Mouse (Mus musculus) bone marrow macrophage, adult 2 months (primary cell): Measurements from ENCODE around the gene Zmat3.

Experiments
- CTCF ChIP-seq: IDR thresholded peaks from 2 replicates; pipeline ENCODE4 v1.5.1; 2012; ENCODE audit warnings: low read depth, mild to moderate bottlenecking, low read length, moderate library complexity
- POLR2A ChIP-seq: IDR thresholded peaks from 2 replicates; pipeline ENCODE4 v1.6.1; 2012; ENCODE audit warnings: mild to moderate bottlenecking, low read depth, low read length, borderline replicate concordance

DNA sequence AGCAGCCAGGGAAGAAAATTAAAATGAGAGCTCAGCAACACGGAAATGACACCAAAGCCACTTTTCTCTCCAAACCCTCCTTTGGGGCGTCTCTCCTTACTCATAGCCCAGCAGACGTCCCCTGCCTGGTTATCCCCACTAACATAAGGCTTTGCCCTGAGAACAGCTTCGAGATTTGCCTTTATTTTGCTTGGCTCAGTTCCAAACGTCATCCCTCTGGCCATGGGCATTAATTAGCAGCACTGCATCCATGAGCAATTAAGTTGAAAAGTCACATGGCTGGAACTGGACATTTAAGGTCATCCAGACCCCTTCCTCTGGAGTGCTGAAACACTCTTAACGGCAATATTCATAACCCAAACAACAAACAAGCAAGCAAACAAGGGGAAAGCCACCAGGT, 4.6 kb downstream of the Zmat3 start:
- TF ChIP-seq POLR2A (no peak), CTCF (no peak)
